Mouse (Mus musculus): Measurements from ENCODE around the gene Atpaf1. TPM values are rescaled to one million over a fixed set of nuclear protein-coding genes. Genes with fewer than 3 reads are reported as not detected.
A peak's percentile ranks its signal among the peaks of the same experiment; 100 is the strongest.

The Atpaf1 gene
- total RNA-seq (2021) (10 to 100 TPM; 83.1 to 98.1 TPM), polyA plus RNA-seq (2012; rRNA removed) (58.4 and 80.4 TPM in 2 replicates)
- long read RNA-seq, transcript Atpaf1-203 (9 exons, 2,330 nt) = major isoform, 81 of 91 reads
- long read RNA-seq, partial matches to known transcripts = 1 of 91 reads
- long read RNA-seq, other reads (novel, unspliced or antisense) = 9 of 91 reads

DNA sequence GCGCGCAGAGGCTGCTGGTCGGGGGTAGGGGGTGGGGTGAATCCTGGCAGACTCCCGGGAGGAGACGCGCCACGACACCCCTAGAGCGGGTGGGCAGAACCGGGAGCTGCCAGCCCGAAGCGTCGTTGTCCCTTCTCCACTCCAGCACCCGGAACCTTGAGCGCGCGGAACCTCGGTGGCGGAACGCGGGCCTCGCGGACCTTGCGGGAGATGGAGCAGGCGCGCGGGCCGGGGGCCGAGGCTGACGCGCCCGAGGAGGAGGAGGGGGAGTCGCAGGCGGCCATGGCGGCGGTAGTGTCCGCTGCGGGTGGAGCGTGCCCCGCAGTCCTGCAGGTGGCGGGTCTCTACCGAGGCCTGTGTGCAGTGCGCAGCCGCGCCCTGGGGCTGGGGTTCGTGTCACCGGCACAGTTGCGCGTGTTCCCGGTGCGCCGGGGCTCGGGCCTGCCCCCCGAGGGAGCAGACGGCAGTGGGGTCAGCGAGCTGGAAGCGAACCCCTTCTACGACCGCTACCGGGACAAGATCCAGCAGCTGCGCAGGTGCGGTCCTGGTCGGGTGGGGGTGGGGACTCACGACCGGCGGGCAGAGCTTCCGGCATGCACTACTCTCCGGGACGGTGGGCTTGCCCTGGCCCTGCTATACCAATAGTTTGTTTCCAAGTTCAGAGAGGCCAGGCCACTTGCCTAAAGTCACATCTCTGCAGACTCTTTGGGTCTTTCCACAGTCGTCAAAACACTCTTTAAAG lies at the start of gene Atpaf1:
Gene Atpaf1, plus strand, starts transcription at position 44 of the 742 bp plus-strand sequence.
- peak; percentile 83 to 86 for DNase-seq
- Histone ChIP-seq H3K4me3 (peak within 1 kb of the TSS; percentile 78), H3K79me2 (replicated peaks; ENCODE audit: control insufficient read depth, insufficient read depth, low read length) (no peaks in the 10 kb centered on the region), H3K27ac (peak within 1 kb of the TSS; percentile 92), H3K4me1 (ENCODE audit: control insufficient read depth, insufficient read depth, low read length) (peaks cover 7% of the 10 kb centered on the region), H3K9ac (ENCODE audit: low read depth, low read length) (peak within 1 kb of the TSS; percentile 93), H3K36me3 (ENCODE audit: control insufficient read depth, insufficient read depth, low read length) (no peaks in the 10 kb centered on the region), H3K27me3 (ENCODE audit: control insufficient read depth, insufficient read depth, low read length) (no peaks in the 10 kb centered on the region)
- WGBS = under 1% methylated on average over 68 of the region's 69 CpGs
- intact Hi-C loops (cut with DNase I) = loop anchor here (2.0 kb wide), 1 partner anchor 42 kb away; no protein-coding TSS in a partner anchor
- TF ChIP-seq EP300 (IDR thresholded peaks at IDR 0.05; ENCODE audit: insufficient read depth, low read depth, low read length) (no peak), POLR2A (IDR thresholded peaks at IDR 0.05; ENCODE audit: insufficient read depth, low read depth, low read length) (peak; percentile 52; the same call in 1 of the 2 replicates), CTCF (IDR thresholded peaks at IDR 0.05) (peak; percentile 56)

GRCm38 (mm10) chr4:115734867-115735266 lies 49.7 kb upstream of the Atpaf1 start:
- TF ChIP-seq CTCF (IDR thresholded peaks at IDR 0.05) (no peak), POLR2A (IDR thresholded peaks at IDR 0.05; ENCODE audit: insufficient read depth, low read depth, low read length) (no peak), EP300 (IDR thresholded peaks at IDR 0.05; ENCODE audit: insufficient read depth, low read depth, low read length) (no peak)
- no peak overlapping the region for H3K9ac ChIP-seq (ENCODE audit: low read depth, low read length)
- H3K27me3 ChIP-seq (ENCODE audit: control insufficient read depth, insufficient read depth, low read length) = no peaks in the 10 kb centered on the region
- H3K36me3 ChIP-seq (ENCODE audit: control insufficient read depth, insufficient read depth, low read length) = peaks cover 7% of the 10 kb centered on the region
- no peak overlapping the region for H3K4me3 ChIP-seq
- WGBS = 63% methylated on average over 4 of the region's 4 CpGs
- peaks cover 5% of the 10 kb centered on the region for H3K4me1 ChIP-seq (ENCODE audit: control insufficient read depth, insufficient read depth, low read length)
- no peaks in the 10 kb centered on the region for H3K79me2 ChIP-seq (replicated peaks; ENCODE audit: control insufficient read depth, insufficient read depth, low read length)
- DNase-seq = no peak
- H3K27ac ChIP-seq = no peak overlapping the region
- intact Hi-C loops (cut with DNase I) = loop anchor here (5.0 kb wide), 2 partner anchors 102 to 167 kb away; partner anchors contain the start of gene Mknk1

DNA sequence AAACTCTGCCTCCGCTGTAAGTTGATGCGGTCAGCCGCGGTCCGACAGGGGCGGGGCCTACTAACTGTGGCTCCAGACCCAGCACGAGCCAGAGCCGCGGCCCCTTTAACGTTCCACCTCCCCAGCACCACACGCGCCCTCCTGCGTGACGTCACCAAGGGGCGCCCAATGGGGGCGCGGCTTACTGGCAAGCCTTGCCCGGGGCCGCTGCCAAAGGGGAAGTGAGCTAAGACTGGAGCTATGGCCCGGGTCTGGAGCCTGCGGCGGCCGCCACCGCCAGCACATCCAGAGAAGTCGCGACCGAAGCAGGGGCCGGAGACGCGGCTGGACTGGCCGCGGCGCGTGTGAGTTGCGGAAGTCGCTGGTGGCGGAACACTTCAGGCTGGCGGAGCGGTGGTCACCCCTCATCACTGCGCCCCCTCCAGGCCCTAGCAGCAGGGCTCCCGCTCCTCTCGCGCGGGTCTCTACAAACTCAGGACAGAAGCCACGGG lies 47.0 kb upstream of the Atpaf1 start, which contains the start of gene Efcab14:
Gene Efcab14, plus strand, starts transcription at position 194 of the 491 bp plus-strand sequence.
- Histone ChIP-seq H3K4me3 (peak within 1 kb of the TSS; percentile 84), H3K27me3 (ENCODE audit: control insufficient read depth, insufficient read depth, low read length) (no peaks in the 10 kb centered on the region), H3K27ac (peak within 1 kb of the TSS; percentile 88), H3K9ac (ENCODE audit: low read depth, low read length) (peak within 1 kb of the TSS; percentile 85), H3K79me2 (replicated peaks; ENCODE audit: control insufficient read depth, insufficient read depth, low read length) (no peaks in the 10 kb centered on the region), H3K36me3 (ENCODE audit: control insufficient read depth, insufficient read depth, low read length) (peaks cover 7% of the 10 kb centered on the region), H3K4me1 (ENCODE audit: control insufficient read depth, insufficient read depth, low read length) (peaks cover 3% of the 10 kb centered on the region)
- TF ChIP-seq CTCF (IDR thresholded peaks at IDR 0.05) (peak; percentile 65), POLR2A (IDR thresholded peaks at IDR 0.05; ENCODE audit: insufficient read depth, low read depth, low read length) (peak; percentile 66), EP300 (IDR thresholded peaks at IDR 0.05; ENCODE audit: insufficient read depth, low read depth, low read length) (0 out of 2 replicates have a peak, but pooled peaks have one; percentile 6)
- intact Hi-C loops (cut with DNase I) = loop anchor here (5.0 kb wide), 1 partner anchor 100 kb away; the partner anchor contains the start of gene Mknk1
- peak; percentile 99 for DNase-seq
- WGBS = under 1% methylated on average over 45 of the region's 45 CpGs

- peak overlapping the region; percentile 84 for H3K4me3 ChIP-seq
- TF ChIP-seq EP300 (IDR thresholded peaks at IDR 0.05; ENCODE audit: insufficient read depth, low read depth, low read length) (no peak), POLR2A (IDR thresholded peaks at IDR 0.05; ENCODE audit: insufficient read depth, low read depth, low read length) (no peak), CTCF (IDR thresholded peaks at IDR 0.05) (no peak)
- peak in 1 of 2 experiments; percentile 21 for DNase-seq
- no peaks in the 10 kb centered on the region for H3K79me2 ChIP-seq (replicated peaks; ENCODE audit: control insufficient read depth, insufficient read depth, low read length)
- intact Hi-C loops (cut with DNase I) = loop anchor here (5.0 kb wide), 1 partner anchor 99 kb away; the partner anchor contains the start of gene Mknk1
- 35% methylated on average over 13 of the region's 13 CpGs for WGBS
- no peaks in the 10 kb centered on the region for H3K27me3 ChIP-seq (ENCODE audit: control insufficient read depth, insufficient read depth, low read length)
- peaks cover 4% of the 10 kb centered on the region for H3K4me1 ChIP-seq (ENCODE audit: control insufficient read depth, insufficient read depth, low read length)
- peaks cover 11% of the 10 kb centered on the region for H3K36me3 ChIP-seq (ENCODE audit: control insufficient read depth, insufficient read depth, low read length)
- H3K27ac ChIP-seq = no peak overlapping the region
- H3K9ac ChIP-seq (ENCODE audit: low read depth, low read length) = peak overlapping the region; percentile 85; the same call in 1 of the 2 replicates
Measured at GRCm38 (mm10) chr4:115738481-115738985, 46.1 kb upstream of the Atpaf1 start.

DNA sequence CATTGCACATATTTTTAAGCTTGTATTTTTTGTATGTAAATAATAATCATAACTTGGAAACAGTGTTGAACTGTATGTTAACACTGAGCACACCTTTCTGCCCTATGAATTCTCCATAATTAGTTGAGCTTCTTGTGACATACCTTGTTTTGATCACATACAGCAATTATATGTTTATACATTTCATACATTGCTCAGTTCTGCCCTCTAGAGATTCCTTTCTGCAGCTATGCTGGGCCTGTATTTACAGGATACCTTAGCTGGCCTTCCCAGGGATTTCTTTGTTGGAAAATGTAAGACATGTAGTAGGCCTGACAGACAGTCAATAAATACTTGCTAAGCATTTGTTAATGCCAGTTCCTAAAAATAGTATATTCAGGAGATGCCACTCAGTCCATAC lies 42.0 kb upstream of the Atpaf1 start:
- H3K27ac ChIP-seq = no peak overlapping the region
- H3K27me3 ChIP-seq (ENCODE audit: control insufficient read depth, insufficient read depth, low read length) = no peaks in the 10 kb centered on the region
- H3K9ac ChIP-seq (ENCODE audit: low read depth, low read length) = no peak overlapping the region
- H3K4me3 ChIP-seq = no peak overlapping the region
- peak; percentile 31 for TF ChIP-seq CTCF (IDR thresholded peaks at IDR 0.05)
- TF ChIP-seq EP300 (IDR thresholded peaks at IDR 0.05; ENCODE audit: insufficient read depth, low read depth, low read length) = no peak
- peaks cover 4% of the 10 kb centered on the region for H3K4me1 ChIP-seq (ENCODE audit: control insufficient read depth, insufficient read depth, low read length)
- DNase-seq = no peak
- peaks cover 13% of the 10 kb centered on the region for H3K36me3 ChIP-seq (ENCODE audit: control insufficient read depth, insufficient read depth, low read length)
- no peaks in the 10 kb centered on the region for H3K79me2 ChIP-seq (replicated peaks; ENCODE audit: control insufficient read depth, insufficient read depth, low read length)
- intact Hi-C loops (cut with DNase I) = no loop called here
